Mouse (Mus musculus): ENCODE data around the gene Nrsn1. TPM values are rescaled to one million over a fixed set of nuclear protein-coding genes. Genes with fewer than 3 reads are reported as not detected.

The Nrsn1 gene
- polyA plus RNA-seq, 1 experiment from 2014 or later, result 0.81 TPM

DNA sequence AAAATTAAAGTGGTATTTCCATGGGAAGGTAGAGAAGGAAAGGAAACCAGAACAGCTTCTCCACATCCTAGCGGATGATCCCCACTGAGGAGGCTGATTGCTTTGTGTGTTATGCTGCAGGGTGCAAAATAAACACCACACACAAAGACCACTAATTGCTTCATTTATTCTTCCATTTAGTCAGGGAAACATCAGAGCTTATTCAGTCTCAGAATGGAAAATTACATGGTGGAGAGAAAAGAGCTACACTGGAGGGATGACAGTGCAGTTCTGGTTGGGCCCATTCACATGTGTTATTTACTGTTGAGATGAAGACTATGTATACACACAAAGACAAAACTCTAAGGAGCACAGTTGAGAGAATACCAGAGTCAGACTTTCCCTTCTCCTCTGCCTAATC is 18.4 kb downstream of the Nrsn1 start:
- no peaks in the 10 kb centered on the region for H3K36me3 ChIP-seq
- no peak for ATAC-seq (ENCODE audit: insufficient number of reproducible peaks, insufficient read depth, low FRiP score, low TSS enrichment, low read depth)
- peaks cover 13% of the 10 kb centered on the region for H3K4me1 ChIP-seq
- no peaks in the 10 kb centered on the region for H3K9me3 ChIP-seq
- 79% methylated on average over 1 of the region's 1 CpGs for WGBS
- H3K4me2 ChIP-seq, result no peak overlapping the region
- no peaks in the 10 kb centered on the region for H3K27me3 ChIP-seq
- no peak overlapping the region for H3K9ac ChIP-seq
- no peak overlapping the region for H3K27ac ChIP-seq
- no peak overlapping the region for H3K4me3 ChIP-seq

DNA sequence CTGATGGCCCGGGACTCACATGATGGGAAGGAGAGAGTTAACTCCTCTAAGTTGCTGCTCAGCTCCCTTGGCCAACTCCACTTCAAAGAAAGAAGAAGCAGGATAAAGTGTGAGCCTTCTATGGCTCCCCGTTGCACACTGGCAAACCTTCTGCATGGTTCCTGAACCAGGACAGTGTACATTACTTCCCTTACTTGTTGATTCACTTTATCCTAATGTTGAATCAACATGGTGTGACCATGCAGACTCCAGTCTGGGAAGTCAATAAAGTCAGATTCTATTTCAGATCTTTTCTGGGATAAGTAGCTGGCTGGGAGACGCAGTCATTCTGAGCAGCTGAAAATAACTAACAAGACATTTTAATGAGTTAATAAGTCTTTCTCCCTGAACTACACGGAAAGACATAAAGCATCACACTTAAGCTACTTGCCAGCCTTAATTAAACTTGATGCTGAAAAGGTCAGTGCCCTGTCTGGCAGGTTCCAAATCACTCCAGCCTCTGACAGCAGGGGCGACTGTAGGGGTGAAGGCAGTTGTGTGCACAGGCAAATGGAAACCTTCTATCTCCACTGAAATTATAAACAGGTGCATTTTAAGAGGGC is 50.0 kb downstream of the Nrsn1 start:
- 49% methylated on average over 5 of the region's 5 CpGs for WGBS
- Histone ChIP-seq H3K4me1 (no peaks in the 10 kb centered on the region), H3K4me3 (no peak overlapping the region), H3K36me3 (no peaks in the 10 kb centered on the region), H3K4me2 (no peak overlapping the region), H3K27ac (no peak overlapping the region), H3K9ac (no peak overlapping the region), H3K9me3 (no peaks in the 10 kb centered on the region), H3K27me3 (no peaks in the 10 kb centered on the region)
- ATAC-seq (ENCODE audit: insufficient number of reproducible peaks, insufficient read depth, low FRiP score, low TSS enrichment, low read depth), result no peak

DNA sequence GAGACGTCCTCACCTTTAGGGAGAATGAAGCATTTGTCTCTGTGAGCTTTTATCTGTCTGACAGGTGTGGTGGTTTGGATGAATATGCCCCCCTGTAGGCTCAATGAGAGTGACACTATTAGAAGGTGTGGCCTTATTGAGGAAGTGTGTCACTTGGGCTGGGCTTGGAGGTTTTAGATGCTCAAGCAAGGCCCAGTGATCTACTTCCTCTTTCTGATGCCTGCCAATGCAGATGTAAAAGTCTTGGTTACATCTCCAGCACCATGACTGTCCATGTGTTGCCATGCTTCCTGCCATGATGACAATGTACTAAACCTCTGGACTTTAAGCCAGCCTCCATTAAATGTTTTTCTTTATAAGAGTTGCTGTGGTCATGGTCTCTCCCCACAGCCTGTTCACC is 51.9 kb downstream of the Nrsn1 start:
- Histone ChIP-seq H3K4me3 (no peak overlapping the region), H3K9ac (no peak overlapping the region), H3K36me3 (no peaks in the 10 kb centered on the region), H3K4me1 (no peaks in the 10 kb centered on the region), H3K27ac (no peak overlapping the region), H3K27me3 (no peaks in the 10 kb centered on the region), H3K9me3 (no peaks in the 10 kb centered on the region), H3K4me2 (no peak overlapping the region)
- WGBS, result 93% methylated on average over 1 of the region's 1 CpGs
- no peak for ATAC-seq (ENCODE audit: insufficient number of reproducible peaks, insufficient read depth, low FRiP score, low TSS enrichment, low read depth)

DNA sequence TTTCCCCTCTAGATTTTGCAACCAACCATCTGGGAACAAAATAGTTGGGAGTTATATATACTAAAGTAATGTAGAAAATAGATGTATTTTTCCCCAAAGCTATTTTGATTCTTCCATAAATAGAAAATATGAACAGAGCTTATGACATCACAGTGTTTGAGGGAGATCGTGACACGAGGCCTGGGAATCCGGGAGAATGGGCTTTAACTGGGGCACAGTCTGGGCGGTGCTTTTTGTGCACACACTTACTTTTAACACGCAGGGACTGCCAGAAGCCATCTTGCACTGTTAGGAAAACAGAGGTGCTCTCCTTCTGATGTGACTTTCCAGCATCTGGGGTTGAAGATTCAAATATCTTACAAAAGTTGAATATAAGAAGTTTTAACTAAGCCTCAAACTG is 63.4 kb downstream of the Nrsn1 start:
- ATAC-seq (ENCODE audit: insufficient number of reproducible peaks, insufficient read depth, low FRiP score, low TSS enrichment, low read depth), result no peak
- H3K36me3 ChIP-seq, result no peaks in the 10 kb centered on the region
- H3K4me2 ChIP-seq, result no peak overlapping the region
- H3K4me3 ChIP-seq, result no peak overlapping the region
- H3K9me3 ChIP-seq, result no peaks in the 10 kb centered on the region
- H3K9ac ChIP-seq, result no peak overlapping the region
- WGBS, result 89% methylated on average over 5 of the region's 5 CpGs
- no peaks in the 10 kb centered on the region for H3K27me3 ChIP-seq
- no peak overlapping the region for H3K27ac ChIP-seq
- H3K4me1 ChIP-seq, result 0 out of 2 replicates have a peak, but pooled peaks cover 3% of the 10 kb centered on the region

Other genes starting within 250 kb of the Nrsn1 start
- 0.73 and 1.3 TPM in 2 replicates for gene Dcdc2a, start 214.5 kb downstream of the Nrsn1 start, polyA plus RNA-seq (2015; fragmentation: Nextera tagmentation; extraction: Ambion mirVana)

Measured in embryonic facial prominence, embryonic 13.5 days (tissue).